Mouse (Mus musculus) thymus, postnatal 36 days (tissue): ENCODE results near the gene Wdr5b.

Experiments used
- DNase-seq, 2 experiments: peaks; one replicate each; pipeline ENCODE4 v3.0.0; 2022; ENCODE audit warnings: mixed read lengths in 2 of 2

Wdr5b gene

GRCm38 (mm10) chr16:36071450-36072379 is 30.7 kb downstream of the Wdr5b start, which contains the start of the genes Fam162a and Ccdc58:
TSS of gene Fam162a (minus strand) at chr16:36071594.
TSS of gene Ccdc58 (plus strand) at chr16:36071685.
- DNase-seq: peak; percentile 90 to 92

- no peak for DNase-seq
These were observed 31.5 kb downstream of the Wdr5b start for GRCm38 (mm10) chr16:36072410-36073011.

- no peak for DNase-seq
These were observed 33.8 kb downstream of the Wdr5b start for GRCm38 (mm10) chr16:36074772-36075171.

- no peak for DNase-seq
These were observed 38.9 kb downstream of the Wdr5b start for GRCm38 (mm10) chr16:36079916-36080315.

- DNase-seq: no peak
These were observed 46.9 kb downstream of the Wdr5b start for GRCm38 (mm10) chr16:36087846-36088245.

GRCm38 (mm10) chr16:36089065-36089464 is 48.1 kb downstream of the Wdr5b start:
- DNase-seq: no peak

- DNase-seq: no peak
These were observed 49.0 kb downstream of the Wdr5b start for GRCm38 (mm10) chr16:36089850-36090616.

- no peak for DNase-seq
These were observed 50.0 kb downstream of the Wdr5b start for GRCm38 (mm10) chr16:36090785-36091509.
